Mouse (Mus musculus): ENCODE measurements at regions not wholly inside any gene's neighbourhood (a gene's known extent, or its start where the extent isn't known, plus 50 kb on each side); places are given as distances from the start of the nearest gene placed in this dataset.

- ATAC-seq (no peak), DNase-seq (ENCODE audit: low spot score) (no peak)
- Histone ChIP-seq H3K27ac (ENCODE audit: low read depth, low read length) (no peak overlapping the region), H3K27me3 (replicated peaks; ENCODE audit: control insufficient read depth, insufficient read depth, low read length) (no peaks in the 10 kb centered on the region), H3K36me3 (ENCODE audit: control insufficient read depth, insufficient read depth, low read length) (no peaks in the 10 kb centered on the region), H3K4me2 (ENCODE audit: low read length) (no peak overlapping the region), H3K4me3 (ENCODE audit: low read depth, low read length) (no peak overlapping the region), H3K9ac (ENCODE audit: low read length) (no peak overlapping the region), H3K9me3 (replicated peaks; ENCODE audit: control insufficient read depth, low read length) (no peaks in the 10 kb centered on the region), H3K4me1 (ENCODE audit: control insufficient read depth, insufficient read depth, low read length) (no peaks in the 10 kb centered on the region)
- WGBS = 74% methylated on average over 1 of the region's 1 CpGs
These were observed 256.4 kb upstream of the Myo3a start for GRCm38 (mm10) chr2:21970774-21971406.

- no peak overlapping the region for H3K4me3 ChIP-seq (ENCODE audit: low read depth, low read length)
- no peaks in the 10 kb centered on the region for H3K27me3 ChIP-seq (replicated peaks; ENCODE audit: control insufficient read depth, insufficient read depth, low read length)
- H3K4me2 ChIP-seq (ENCODE audit: low read length) = no peak overlapping the region
- no peaks in the 10 kb centered on the region for H3K36me3 ChIP-seq (ENCODE audit: control insufficient read depth, insufficient read depth, low read length)
- no peaks in the 10 kb centered on the region for H3K9me3 ChIP-seq (replicated peaks; ENCODE audit: control insufficient read depth, low read length)
- no peaks in the 10 kb centered on the region for H3K4me1 ChIP-seq (ENCODE audit: control insufficient read depth, insufficient read depth, low read length)
- no peak for ATAC-seq
- H3K9ac ChIP-seq (ENCODE audit: low read length) = no peak overlapping the region
- no peak overlapping the region for H3K27ac ChIP-seq (ENCODE audit: low read depth, low read length)
- DNase-seq (ENCODE audit: low spot score) = no peak
- 81% methylated on average over 3 of the region's 3 CpGs for WGBS
These were observed 252.7 kb upstream of the Myo3a start for GRCm38 (mm10) chr2:21974599-21974998.

- ATAC-seq = no peak
- no peaks in the 10 kb centered on the region for H3K36me3 ChIP-seq (ENCODE audit: control insufficient read depth, insufficient read depth, low read length)
- no peaks in the 10 kb centered on the region for H3K9me3 ChIP-seq (replicated peaks; ENCODE audit: control insufficient read depth, low read length)
- no peak overlapping the region for H3K4me2 ChIP-seq (ENCODE audit: low read length)
- DNase-seq (ENCODE audit: low spot score) = no peak
- H3K4me1 ChIP-seq (ENCODE audit: control insufficient read depth, insufficient read depth, low read length) = no peaks in the 10 kb centered on the region
- no peak overlapping the region for H3K9ac ChIP-seq (ENCODE audit: low read length)
- H3K27me3 ChIP-seq (replicated peaks; ENCODE audit: control insufficient read depth, insufficient read depth, low read length) = no peaks in the 10 kb centered on the region
- no peak overlapping the region for H3K27ac ChIP-seq (ENCODE audit: low read depth, low read length)
- H3K4me3 ChIP-seq (ENCODE audit: low read depth, low read length) = no peak overlapping the region
- WGBS = 33% methylated on average over 1 of the region's 1 CpGs
These were observed 251.8 kb upstream of the Myo3a start for GRCm38 (mm10) chr2:21975547-21975946.

- ATAC-seq (no peak), DNase-seq (ENCODE audit: low spot score) (no peak)
- Histone ChIP-seq H3K27me3 (replicated peaks; ENCODE audit: control insufficient read depth, insufficient read depth, low read length) (no peaks in the 10 kb centered on the region), H3K9me3 (replicated peaks; ENCODE audit: control insufficient read depth, low read length) (no peaks in the 10 kb centered on the region), H3K27ac (ENCODE audit: low read depth, low read length) (no peak overlapping the region), H3K4me3 (ENCODE audit: low read depth, low read length) (no peak overlapping the region), H3K9ac (ENCODE audit: low read length) (no peak overlapping the region), H3K36me3 (ENCODE audit: control insufficient read depth, insufficient read depth, low read length) (no peaks in the 10 kb centered on the region), H3K4me1 (ENCODE audit: control insufficient read depth, insufficient read depth, low read length) (no peaks in the 10 kb centered on the region), H3K4me2 (ENCODE audit: low read length) (no peak overlapping the region)
These were observed 251.0 kb upstream of the Myo3a start for GRCm38 (mm10) chr2:21976337-21976736.

GRCm38 (mm10) chr2:21976831-21977230, 250.5 kb upstream of the Myo3a start:
- WGBS = 90% methylated on average over 2 of the region's 2 CpGs
- H3K9ac ChIP-seq (ENCODE audit: low read length) = no peak overlapping the region
- no peaks in the 10 kb centered on the region for H3K9me3 ChIP-seq (replicated peaks; ENCODE audit: control insufficient read depth, low read length)
- H3K27me3 ChIP-seq (replicated peaks; ENCODE audit: control insufficient read depth, insufficient read depth, low read length) = no peaks in the 10 kb centered on the region
- no peaks in the 10 kb centered on the region for H3K4me1 ChIP-seq (ENCODE audit: control insufficient read depth, insufficient read depth, low read length)
- H3K4me2 ChIP-seq (ENCODE audit: low read length) = no peak overlapping the region
- H3K4me3 ChIP-seq (ENCODE audit: low read depth, low read length) = no peak overlapping the region
- ATAC-seq (no peak), DNase-seq (ENCODE audit: low spot score) (no peak)
- no peak overlapping the region for H3K27ac ChIP-seq (ENCODE audit: low read depth, low read length)
- H3K36me3 ChIP-seq (ENCODE audit: control insufficient read depth, insufficient read depth, low read length) = no peaks in the 10 kb centered on the region

- no peaks in the 10 kb centered on the region for H3K27me3 ChIP-seq (replicated peaks; ENCODE audit: control insufficient read depth, insufficient read depth, low read length)
- DNase-seq (ENCODE audit: low spot score) = no peak
- H3K9ac ChIP-seq (ENCODE audit: low read length) = no peak overlapping the region
- no peak overlapping the region for H3K4me3 ChIP-seq (ENCODE audit: low read depth, low read length)
- H3K27ac ChIP-seq (ENCODE audit: low read depth, low read length) = no peak overlapping the region
- H3K9me3 ChIP-seq (replicated peaks; ENCODE audit: control insufficient read depth, low read length) = 0 out of 2 replicates have a peak, but pooled peaks cover 2% of the 10 kb centered on the region
- H3K4me1 ChIP-seq (ENCODE audit: control insufficient read depth, insufficient read depth, low read length) = no peaks in the 10 kb centered on the region
- H3K4me2 ChIP-seq (ENCODE audit: low read length) = no peak overlapping the region
- ATAC-seq = no peak
- no peaks in the 10 kb centered on the region for H3K36me3 ChIP-seq (ENCODE audit: control insufficient read depth, insufficient read depth, low read length)
- WGBS = 84% methylated on average over 9 of the region's 9 CpGs
These were observed 247.1 kb upstream of the Myo3a start for GRCm38 (mm10) chr2:21980177-21980576.

- Histone ChIP-seq H3K9ac (ENCODE audit: low read length) (no peak overlapping the region), H3K4me1 (ENCODE audit: control insufficient read depth, insufficient read depth, low read length) (peaks cover 8% of the 10 kb centered on the region; the same call in 1 of the 2 replicates), H3K4me3 (ENCODE audit: low read depth, low read length) (no peak overlapping the region), H3K27me3 (replicated peaks; ENCODE audit: control insufficient read depth, insufficient read depth, low read length) (no peaks in the 10 kb centered on the region), H3K4me2 (ENCODE audit: low read length) (no peak overlapping the region), H3K27ac (ENCODE audit: low read depth, low read length) (no peak overlapping the region), H3K9me3 (replicated peaks; ENCODE audit: control insufficient read depth, low read length) (no peaks in the 10 kb centered on the region), H3K36me3 (ENCODE audit: control insufficient read depth, insufficient read depth, low read length) (no peaks in the 10 kb centered on the region)
- 76% methylated on average over 2 of the region's 2 CpGs for WGBS
- ATAC-seq = no peak
- no peak for DNase-seq (ENCODE audit: low spot score)
These were observed 202.9 kb upstream of the Myo3a start for GRCm38 (mm10) chr2:22024438-22024837.

GRCm38 (mm10) chr2:22026794-22027193, 200.5 kb upstream of the Myo3a start:
- Histone ChIP-seq H3K4me2 (ENCODE audit: low read length) (no peak overlapping the region), H3K9me3 (replicated peaks; ENCODE audit: control insufficient read depth, low read length) (no peaks in the 10 kb centered on the region), H3K9ac (ENCODE audit: low read length) (no peak overlapping the region), H3K27me3 (replicated peaks; ENCODE audit: control insufficient read depth, insufficient read depth, low read length) (no peaks in the 10 kb centered on the region), H3K36me3 (ENCODE audit: control insufficient read depth, insufficient read depth, low read length) (no peaks in the 10 kb centered on the region), H3K4me3 (ENCODE audit: low read depth, low read length) (no peak overlapping the region), H3K27ac (ENCODE audit: low read depth, low read length) (no peak overlapping the region), H3K4me1 (ENCODE audit: control insufficient read depth, insufficient read depth, low read length) (peaks cover 12% of the 10 kb centered on the region; the same call in 1 of the 2 replicates)
- 88% methylated on average over 1 of the region's 1 CpGs for WGBS
- no peak for DNase-seq (ENCODE audit: low spot score)
- ATAC-seq = no peak

- no peaks in the 10 kb centered on the region for H3K9me3 ChIP-seq (replicated peaks; ENCODE audit: control insufficient read depth, low read length)
- H3K27me3 ChIP-seq (replicated peaks; ENCODE audit: control insufficient read depth, insufficient read depth, low read length) = no peaks in the 10 kb centered on the region
- no peak overlapping the region for H3K9ac ChIP-seq (ENCODE audit: low read length)
- H3K27ac ChIP-seq (ENCODE audit: low read depth, low read length) = peak overlapping the region; percentile 87
- no peak overlapping the region for H3K4me2 ChIP-seq (ENCODE audit: low read length)
- peaks cover 12% of the 10 kb centered on the region; the same call in 1 of the 2 replicates for H3K4me1 ChIP-seq (ENCODE audit: control insufficient read depth, insufficient read depth, low read length)
- H3K36me3 ChIP-seq (ENCODE audit: control insufficient read depth, insufficient read depth, low read length) = no peaks in the 10 kb centered on the region
- DNase-seq (ENCODE audit: low spot score) (peak; percentile 25), ATAC-seq (0 out of 2 replicates have a peak, but pooled peaks have one; percentile 22)
- H3K4me3 ChIP-seq (ENCODE audit: low read depth, low read length) = no peak overlapping the region
- WGBS = 60% methylated on average over 1 of the region's 1 CpGs
These were observed 198.7 kb upstream of the Myo3a start for GRCm38 (mm10) chr2:22028569-22028968.
